Mouse (Mus musculus): Measurements from ENCODE around the gene Apex1. TPM values are rescaled to one million over a fixed set of nuclear protein-coding genes. Genes with fewer than 3 reads are reported as not detected.
"Not testable (repeated sequence)": the region's sequence is repeated elsewhere in the genome, so short reads cannot be mapped to it uniquely, and the experiment has no call there.

The Apex1 gene
- polyA plus RNA-seq, 1 experiment: 57.6 TPM

GRCm38 (mm10) chr14:50969041-50969440, 44.3 kb downstream of the Apex1 start:
- Histone ChIP-seq H3K27ac (ENCODE audit: insufficient read depth, low read length) (no peak overlapping the region), H3K4me1 (ENCODE audit: control insufficient read depth, insufficient read depth, low read length) (peaks cover 2% of the 10 kb centered on the region; the same call in 1 of the 2 replicates), H3K4me3 (ENCODE audit: insufficient read depth, low read length) (no peak overlapping the region)
- TF ChIP-seq CTCF (IDR thresholded peaks at IDR 0.05; ENCODE audit: extremely low read depth, insufficient read depth, low read length) (no peak), POLR2A (IDR thresholded peaks at IDR 0.05; ENCODE audit: extremely low read depth, insufficient read depth, low read length) (no peak)

GRCm38 (mm10) chr14:50969558-50970544, 45.1 kb downstream of the Apex1 start:
- TF ChIP-seq POLR2A (IDR thresholded peaks at IDR 0.05; ENCODE audit: extremely low read depth, insufficient read depth, low read length) (no peak), CTCF (IDR thresholded peaks at IDR 0.05; ENCODE audit: extremely low read depth, insufficient read depth, low read length) (no peak)
- H3K4me1 ChIP-seq (ENCODE audit: control insufficient read depth, insufficient read depth, low read length): peaks cover 2% of the 10 kb centered on the region; the same call in 1 of the 2 replicates
- H3K27ac ChIP-seq (ENCODE audit: insufficient read depth, low read length): peak overlapping the region; percentile 78
- no peak overlapping the region for H3K4me3 ChIP-seq (ENCODE audit: insufficient read depth, low read length)

GRCm38 (mm10) chr14:50970822-50971221, 46.1 kb downstream of the Apex1 start:
- H3K4me3 ChIP-seq (ENCODE audit: insufficient read depth, low read length): no peak overlapping the region
- peak overlapping the region; percentile 78 for H3K27ac ChIP-seq (ENCODE audit: insufficient read depth, low read length)
- peaks cover 2% of the 10 kb centered on the region; the same call in 1 of the 2 replicates for H3K4me1 ChIP-seq (ENCODE audit: control insufficient read depth, insufficient read depth, low read length)
- TF ChIP-seq POLR2A (IDR thresholded peaks at IDR 0.05; ENCODE audit: extremely low read depth, insufficient read depth, low read length): no peak
- no peak for TF ChIP-seq CTCF (IDR thresholded peaks at IDR 0.05; ENCODE audit: extremely low read depth, insufficient read depth, low read length)

GRCm38 (mm10) chr14:50973054-50973453, 48.3 kb downstream of the Apex1 start:
- H3K4me3 ChIP-seq (ENCODE audit: insufficient read depth, low read length); H3K27ac ChIP-seq (ENCODE audit: insufficient read depth, low read length); H3K4me1 ChIP-seq (ENCODE audit: control insufficient read depth, insufficient read depth, low read length): not testable (repeated sequence)

GRCm38 (mm10) chr14:50973700-50974099, 48.9 kb downstream of the Apex1 start:
- peaks cover 2% of the 10 kb centered on the region; the same call in 1 of the 2 replicates for H3K4me1 ChIP-seq (ENCODE audit: control insufficient read depth, insufficient read depth, low read length)
- no peak for TF ChIP-seq POLR2A (IDR thresholded peaks at IDR 0.05; ENCODE audit: extremely low read depth, insufficient read depth, low read length)
- no peak overlapping the region for H3K27ac ChIP-seq (ENCODE audit: insufficient read depth, low read length)
- no peak overlapping the region for H3K4me3 ChIP-seq (ENCODE audit: insufficient read depth, low read length)

- Histone ChIP-seq H3K4me3 (ENCODE audit: insufficient read depth, low read length) (no peak overlapping the region), H3K4me1 (ENCODE audit: control insufficient read depth, insufficient read depth, low read length) (peaks cover 2% of the 10 kb centered on the region; the same call in 1 of the 2 replicates), H3K27ac (ENCODE audit: insufficient read depth, low read length) (no peak overlapping the region)
- TF ChIP-seq POLR2A (IDR thresholded peaks at IDR 0.05; ENCODE audit: extremely low read depth, insufficient read depth, low read length) (no peak), CTCF (IDR thresholded peaks at IDR 0.05; ENCODE audit: extremely low read depth, insufficient read depth, low read length) (no peak)
Measured at GRCm38 (mm10) chr14:50975001-50975400, 50.2 kb downstream of the Apex1 start.

- H3K27ac ChIP-seq (ENCODE audit: insufficient read depth, low read length): no peak overlapping the region
- H3K4me3 ChIP-seq (ENCODE audit: insufficient read depth, low read length): no peak overlapping the region
- no peaks in the 10 kb centered on the region for H3K4me1 ChIP-seq (ENCODE audit: control insufficient read depth, insufficient read depth, low read length)
- 0 out of 2 replicates have a peak, but pooled peaks have one; percentile 6 for TF ChIP-seq CTCF (IDR thresholded peaks at IDR 0.05; ENCODE audit: extremely low read depth, insufficient read depth, low read length)
- no peak for TF ChIP-seq POLR2A (IDR thresholded peaks at IDR 0.05; ENCODE audit: extremely low read depth, insufficient read depth, low read length)
Measured at GRCm38 (mm10) chr14:50976674-50977073, 51.9 kb downstream of the Apex1 start.

Other genes starting within 250 kb of the Apex1 start
- not detected in 2 replicates for gene Olfr747, start 231.8 kb upstream of the Apex1 start, polyA plus RNA-seq (2012; rRNA removed)
- gene Olfr748, start 217.6 kb upstream of the Apex1 start, polyA plus RNA-seq (2012; rRNA removed): not detected in 2 replicates
- gene Olfr749, start 179.9 kb upstream of the Apex1 start, polyA plus RNA-seq (2012; rRNA removed): not detected in 2 replicates
- gene Ttc5, start 139.4 kb upstream of the Apex1 start, polyA plus RNA-seq (2012; rRNA removed): 59.4 and 63.3 TPM in 2 replicates
- not detected in 2 replicates for gene Ccnb1ip1, start 117.2 kb upstream of the Apex1 start, polyA plus RNA-seq (2012; rRNA removed)
- gene Parp2, start 117.1 kb upstream of the Apex1 start, polyA plus RNA-seq (2012; rRNA removed): 49.2 and 58.6 TPM in 2 replicates
- 4.4 and 4.6 TPM in 2 replicates for gene Tep1, start 54.4 kb upstream of the Apex1 start, polyA plus RNA-seq (2012; rRNA removed)
- gene Klhl33, start 27.5 kb upstream of the Apex1 start, polyA plus RNA-seq (2012; rRNA removed): 4.1 and 5.1 TPM in 2 replicates
- gene Osgep, start 75 bp upstream of the Apex1 start, polyA plus RNA-seq (2012; rRNA removed): 61.2 and 62.6 TPM in 2 replicates
- gene Pip4p1, start 5.9 kb downstream of the Apex1 start, polyA plus RNA-seq (2012; rRNA removed): 169 and 177 TPM in 2 replicates
- gene Pnp, start 6.1 kb downstream of the Apex1 start, polyA plus RNA-seq (2012; rRNA removed): 29.3 and 31.3 TPM in 2 replicates
- 24.8 and 28.5 TPM in 2 replicates for gene Gm49342, start 19.5 kb downstream of the Apex1 start, polyA plus RNA-seq (2012; rRNA removed)
- gene Pnp2, start 31.0 kb downstream of the Apex1 start, polyA plus RNA-seq (2012; rRNA removed): 0.87 and 1.4 TPM in 2 replicates
- 0.08 and 0.19 TPM in 2 replicates for gene Rnase10, start 82.8 kb downstream of the Apex1 start, polyA plus RNA-seq (2012; rRNA removed)
- 0.08 TPM in 1 of 2 replicates, not detected in the other for gene Rnase9, start 116.9 kb downstream of the Apex1 start, polyA plus RNA-seq (2012; rRNA removed)
- gene Rnase11, start 125.2 kb downstream of the Apex1 start, polyA plus RNA-seq (2012; rRNA removed): not detected in 2 replicates
- 0.30 TPM in 1 of 2 replicates, not detected in the other for gene Rnase12, start 132.7 kb downstream of the Apex1 start, polyA plus RNA-seq (2012; rRNA removed)
- not detected in 2 replicates for gene Olfr750, start 149.5 kb downstream of the Apex1 start, polyA plus RNA-seq (2012; rRNA removed)
- 31.6 and 34.1 TPM in 2 replicates for gene Rnase4, start 166.1 kb downstream of the Apex1 start, polyA plus RNA-seq (2012; rRNA removed)
- gene Ang, start 166.2 kb downstream of the Apex1 start, polyA plus RNA-seq (2012; rRNA removed): 6.9 and 8.1 TPM in 2 replicates
- not detected in 2 replicates for gene Eddm3b, start 189.5 kb downstream of the Apex1 start, polyA plus RNA-seq (2012; rRNA removed)
- gene Rnase6, start 198.9 kb downstream of the Apex1 start, polyA plus RNA-seq (2012; rRNA removed): 0.50 and 0.68 TPM in 2 replicates
- 2.2 and 2.4 TPM in 2 replicates for gene Rnase1, start 221.8 kb downstream of the Apex1 start, polyA plus RNA-seq (2012; rRNA removed)
- not detected in 2 replicates for gene Rnase2b, start 237.3 kb downstream of the Apex1 start, polyA plus RNA-seq (2012; rRNA removed)